Mouse (Mus musculus): ENCODE measurements around the gene Plekhg4. TPM values are rescaled to one million over a fixed set of nuclear protein-coding genes. Genes with fewer than 3 reads are reported as not detected.

Gene Plekhg4
- 0.05 and 0.09 TPM in 2 replicates for polyA plus RNA-seq (2015; fragmentation: Nextera tagmentation; extraction: Ambion mirVana)

- DNase-seq (no peak), ATAC-seq (ENCODE audit: low read depth) (no peak)
- H3K36me3 ChIP-seq: no peaks in the 10 kb centered on the region
- H3K27me3 ChIP-seq: 0 out of 2 replicates have a peak, but pooled peaks cover 10% of the 10 kb centered on the region
- H3K4me1 ChIP-seq (replicated peaks): peaks cover 13% of the 10 kb centered on the region; the same call in 1 of the 2 replicates
- no peak within 1 kb of the TSS for H3K27ac ChIP-seq
- no peak within 1 kb of the TSS for H3K9ac ChIP-seq
- no peak within 1 kb of the TSS for H3K4me3 ChIP-seq (replicated peaks)
- H3K4me2 ChIP-seq: no peak within 1 kb of the TSS
- 23% methylated on average over 2 of the region's 2 CpGs for WGBS (ENCODE audit: insufficient replicate concordance)
- H3K9me3 ChIP-seq (replicated peaks): no peaks in the 10 kb centered on the region; the same call in 1 of the 2 replicates
Observed at GRCm38 (mm10) chr8:105373032-105373431, at the start of gene Plekhg4. Plekhg4 (plus strand) TSS chr8:105373274.

GRCm38 (mm10) chr8:105325641-105326093 is 47.4 kb upstream of the Plekhg4 start:
- Histone ChIP-seq H3K4me2 (peak overlapping the region; percentile 78), H3K9me3 (replicated peaks) (no peaks in the 10 kb centered on the region), H3K9ac (peak overlapping the region; percentile 92), H3K4me3 (replicated peaks) (peak overlapping the region; percentile 82), H3K4me1 (replicated peaks) (peaks cover 66% of the 10 kb centered on the region), H3K27me3 (no peaks in the 10 kb centered on the region), H3K36me3 (peaks cover 32% of the 10 kb centered on the region), H3K27ac (peak overlapping the region; percentile 97)
- WGBS (ENCODE audit: insufficient replicate concordance): under 1% methylated on average over 12 of the region's 12 CpGs
- DNase-seq: no peak
- ATAC-seq (ENCODE audit: low read depth): peak; percentile 13

GRCm38 (mm10) chr8:105326141-105326672 is 46.9 kb upstream of the Plekhg4 start, which contains the start of the genes Lrrc29 and Tmem208:
Lrrc29 (minus strand) TSS chr8:105326278.
Tmem208 (plus strand) TSS chr8:105326354.
- H3K27me3 ChIP-seq: no peaks in the 10 kb centered on the region
- H3K4me2 ChIP-seq: peak within 1 kb of the TSS; percentile 78
- peak; percentile 74 for ATAC-seq (ENCODE audit: low read depth)
- peak within 1 kb of the TSS; percentile 97 for H3K27ac ChIP-seq
- DNase-seq: peak; percentile 97
- H3K9me3 ChIP-seq (replicated peaks): no peaks in the 10 kb centered on the region
- under 1% methylated on average over 36 of the region's 36 CpGs for WGBS (ENCODE audit: insufficient replicate concordance)
- H3K9ac ChIP-seq: peak within 1 kb of the TSS; percentile 92
- H3K4me1 ChIP-seq (replicated peaks): peaks cover 66% of the 10 kb centered on the region
- H3K36me3 ChIP-seq: peaks cover 36% of the 10 kb centered on the region
- peak within 1 kb of the TSS; percentile 82 for H3K4me3 ChIP-seq (replicated peaks)

- peak overlapping the region; percentile 82 for H3K4me3 ChIP-seq (replicated peaks)
- peaks cover 42% of the 10 kb centered on the region for H3K36me3 ChIP-seq
- ATAC-seq (ENCODE audit: low read depth): no peak
Observed at GRCm38 (mm10) chr8:105326968-105327367, 46.1 kb upstream of the Plekhg4 start.

GRCm38 (mm10) chr8:105330325-105330724 is 42.7 kb upstream of the Plekhg4 start:
- Histone ChIP-seq H3K4me2 (no peak overlapping the region), H3K27ac (no peak overlapping the region), H3K4me3 (replicated peaks) (no peak overlapping the region), H3K9ac (no peak overlapping the region), H3K27me3 (no peaks in the 10 kb centered on the region), H3K9me3 (replicated peaks) (no peaks in the 10 kb centered on the region), H3K4me1 (replicated peaks) (peaks cover 31% of the 10 kb centered on the region), H3K36me3 (peaks cover 58% of the 10 kb centered on the region)
- ATAC-seq (ENCODE audit: low read depth) (no peak), DNase-seq (no peak)
- 88% methylated on average over 12 of the region's 12 CpGs for WGBS (ENCODE audit: insufficient replicate concordance)

More at GRCm38 (mm10) chr8:105326968-105327367, 46.1 kb upstream of the Plekhg4 start:
- Histone ChIP-seq H3K9ac (peak overlapping the region; percentile 84), H3K27ac (peak overlapping the region; percentile 97), H3K4me2 (peak overlapping the region; percentile 77), H3K4me1 (replicated peaks) (peaks cover 62% of the 10 kb centered on the region), H3K9me3 (replicated peaks) (no peaks in the 10 kb centered on the region), H3K27me3 (no peaks in the 10 kb centered on the region)
- 19% methylated on average over 6 of the region's 6 CpGs for WGBS (ENCODE audit: insufficient replicate concordance)
- no peak for DNase-seq

- WGBS (ENCODE audit: insufficient replicate concordance): 91% methylated on average over 22 of the region's 22 CpGs
- no peaks in the 10 kb centered on the region for H3K9me3 ChIP-seq (replicated peaks)
- ATAC-seq (ENCODE audit: low read depth) (no peak), DNase-seq (no peak)
- H3K4me2 ChIP-seq: no peak overlapping the region
- no peak overlapping the region for H3K9ac ChIP-seq
- no peak overlapping the region for H3K4me3 ChIP-seq (replicated peaks)
- peaks cover 67% of the 10 kb centered on the region for H3K36me3 ChIP-seq
- H3K27ac ChIP-seq: no peak overlapping the region
- H3K4me1 ChIP-seq (replicated peaks): peaks cover 30% of the 10 kb centered on the region
- no peaks in the 10 kb centered on the region for H3K27me3 ChIP-seq
Observed at GRCm38 (mm10) chr8:105331469-105331868, 41.6 kb upstream of the Plekhg4 start.

- no peaks in the 10 kb centered on the region for H3K27me3 ChIP-seq
- H3K9ac ChIP-seq: no peak overlapping the region
- peaks cover 31% of the 10 kb centered on the region for H3K4me1 ChIP-seq (replicated peaks)
- no peak overlapping the region for H3K4me2 ChIP-seq
- H3K27ac ChIP-seq: no peak overlapping the region
- ATAC-seq (ENCODE audit: low read depth): no peak
- no peaks in the 10 kb centered on the region for H3K9me3 ChIP-seq (replicated peaks)
- H3K4me3 ChIP-seq (replicated peaks): no peak overlapping the region
- 92% methylated on average over 9 of the region's 9 CpGs for WGBS (ENCODE audit: insufficient replicate concordance)
- peaks cover 72% of the 10 kb centered on the region for H3K36me3 ChIP-seq
- no peak for DNase-seq
Observed at GRCm38 (mm10) chr8:105331931-105332330, 41.1 kb upstream of the Plekhg4 start.

GRCm38 (mm10) chr8:105332523-105332922 is 40.6 kb upstream of the Plekhg4 start:
- Histone ChIP-seq H3K36me3 (peaks cover 72% of the 10 kb centered on the region), H3K4me1 (replicated peaks) (peaks cover 26% of the 10 kb centered on the region), H3K4me2 (no peak overlapping the region), H3K9me3 (replicated peaks) (no peaks in the 10 kb centered on the region), H3K27me3 (no peaks in the 10 kb centered on the region), H3K27ac (no peak overlapping the region), H3K4me3 (replicated peaks) (no peak overlapping the region), H3K9ac (no peak overlapping the region)
- no peak for ATAC-seq (ENCODE audit: low read depth)
- no peak for DNase-seq
- WGBS (ENCODE audit: insufficient replicate concordance): 69% methylated on average over 2 of the region's 2 CpGs

GRCm38 (mm10) chr8:105336373-105337130 is 36.5 kb upstream of the Plekhg4 start:
- no peak overlapping the region for H3K4me2 ChIP-seq
- H3K9ac ChIP-seq: no peak overlapping the region
- H3K4me3 ChIP-seq (replicated peaks): no peak overlapping the region
- DNase-seq (peak; percentile 20), ATAC-seq (ENCODE audit: low read depth) (no peak)
- 82% methylated on average over 32 of the region's 32 CpGs for WGBS (ENCODE audit: insufficient replicate concordance)
- H3K27ac ChIP-seq: no peak overlapping the region
- H3K9me3 ChIP-seq (replicated peaks): no peaks in the 10 kb centered on the region
- H3K36me3 ChIP-seq: peaks cover 38% of the 10 kb centered on the region
- peaks cover 49% of the 10 kb centered on the region for H3K4me1 ChIP-seq (replicated peaks)
- no peaks in the 10 kb centered on the region for H3K27me3 ChIP-seq

- ATAC-seq (ENCODE audit: low read depth): no peak
Observed at GRCm38 (mm10) chr8:105338992-105339391, 34.1 kb upstream of the Plekhg4 start.

GRCm38 (mm10) chr8:105339886-105340635 is 33.0 kb upstream of the Plekhg4 start:
- no peaks in the 10 kb centered on the region for H3K9me3 ChIP-seq (replicated peaks)
- H3K36me3 ChIP-seq: peaks cover 20% of the 10 kb centered on the region
- ATAC-seq (ENCODE audit: low read depth): peak; percentile 75
- H3K27ac ChIP-seq: peak overlapping the region; percentile 34; the same call in 1 of the 2 replicates
- H3K27me3 ChIP-seq: no peaks in the 10 kb centered on the region
- H3K9ac ChIP-seq: no peak overlapping the region; the same call in 1 of the 2 replicates
- WGBS (ENCODE audit: insufficient replicate concordance): 30% methylated on average over 6 of the region's 6 CpGs
- H3K4me1 ChIP-seq (replicated peaks): peaks cover 73% of the 10 kb centered on the region
- H3K4me2 ChIP-seq: 0 out of 2 replicates have a peak overlapping the region, but pooled peaks have one; percentile 8
- H3K4me3 ChIP-seq (replicated peaks): no peak overlapping the region
- DNase-seq: peak; percentile 26

More at GRCm38 (mm10) chr8:105338992-105339391, 34.1 kb upstream of the Plekhg4 start:
- Histone ChIP-seq H3K4me1 (replicated peaks) (peaks cover 63% of the 10 kb centered on the region), H3K27me3 (no peaks in the 10 kb centered on the region), H3K36me3 (peaks cover 28% of the 10 kb centered on the region), H3K9me3 (replicated peaks) (no peaks in the 10 kb centered on the region), H3K27ac (peak overlapping the region; percentile 50; the same call in 1 of the 2 replicates), H3K9ac (peak overlapping the region; percentile 17; the same call in 1 of the 2 replicates), H3K4me3 (replicated peaks) (no peak overlapping the region), H3K4me2 (no peak overlapping the region)
- 7% methylated on average over 4 of the region's 4 CpGs for WGBS (ENCODE audit: insufficient replicate concordance)
- DNase-seq: no peak
